8 mouse cellular contexts compared by ENCODE assay signal in the genomic region with DNA sequence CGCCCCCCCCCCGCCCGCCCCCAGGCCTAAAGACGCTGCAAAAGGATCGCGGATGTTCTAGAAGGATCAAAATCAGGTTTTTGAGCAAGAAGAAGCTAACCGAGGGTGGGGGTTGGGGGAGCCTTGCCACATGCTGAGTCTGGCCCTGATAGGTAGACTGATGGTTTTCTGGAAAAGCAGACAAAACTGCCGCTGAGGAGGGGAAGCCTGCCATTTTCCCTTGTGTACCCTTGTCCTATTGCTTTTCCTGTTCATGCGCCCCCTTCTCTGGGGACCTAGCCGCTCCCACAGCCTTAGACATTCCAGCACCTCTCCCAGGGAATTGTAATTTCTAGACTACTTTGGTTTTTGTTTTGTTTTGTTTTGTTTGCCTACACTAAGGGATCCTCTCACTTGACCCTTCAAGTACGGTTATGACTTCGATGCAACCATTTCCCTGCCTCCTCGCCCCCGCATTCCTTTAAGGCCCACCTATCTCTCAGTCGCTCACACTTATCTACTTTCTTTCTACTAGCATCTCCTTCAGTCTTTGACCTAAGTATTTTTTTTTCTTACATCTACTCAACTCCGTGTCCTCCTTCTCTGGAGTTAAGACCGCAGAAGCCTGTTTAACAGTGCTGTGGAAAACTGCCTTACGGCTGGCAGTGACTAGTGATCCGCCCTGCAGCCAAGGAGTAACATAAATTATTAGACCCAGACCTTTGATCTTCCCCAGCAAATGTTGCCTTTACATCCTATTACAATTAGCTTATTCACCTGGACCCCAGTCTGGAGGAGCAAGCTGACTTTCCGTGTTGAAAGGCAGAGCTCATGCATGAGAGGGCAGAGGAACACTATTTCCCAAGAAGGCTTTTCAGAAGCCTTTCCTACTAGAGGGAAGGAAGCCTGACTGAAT. TPM values are rescaled to one million over a fixed set of nuclear protein-coding genes. Genes with fewer than 3 reads are reported as not detected.
DNase-seq lines count a peak whose midpoint lies in the region; ATAC-seq and TF ChIP-seq lines count a peak whose summit lies in the region.

No protein-coding gene starts in this region.

- intact Hi-C loops in left cerebral cortex, adult 2 months (cut with DNase I): no loop called here
- intact Hi-C loops in left cerebral cortex, postnatal 10 days (cut with DNase I): no loop called here

- no peak for DNase-seq in left cerebral cortex, adult 2 months (ENCODE audit: extremely low spot score in 1 of 2, low spot score in 2 of 2)
- no peak for DNase-seq in left cerebral cortex, postnatal 10 days (ENCODE audit: extremely low spot score in 1 of 2, low spot score in 2 of 2)
- DNase-seq in kidney, postnatal 10 days: peak; percentile 41
- DNase-seq in neural tube, embryonic 10.5 days (ENCODE audit: extremely low spot score, low spot score): peak; percentile 29
- no peak for DNase-seq in left cerebral cortex, adult 9 months (ENCODE audit: low spot score in 2 of 2)
- DNase-seq in c-Kit-positive CD71-positive TER-119-positive erythroid progenitor cells, embryonic 14.5 days (ENCODE audit: low spot score): no peak

- H3K9me3 ChIP-seq in heart, embryonic 11.5 days (replicated peaks; ENCODE audit: control insufficient read depth, low read length): no peaks in the 10 kb centered on the region

- no peak for TF ChIP-seq CTCF in left cerebral cortex, adult 2 months (IDR thresholded peaks at IDR 0.05)

- peak overlapping the region; percentile 85 for H3K4me2 ChIP-seq in heart, embryonic 11.5 days

- peaks cover 17% of the 10 kb centered on the region for H3K4me1 ChIP-seq in brown adipose tissue, adult 24 weeks (ENCODE audit: control insufficient read depth, insufficient read depth, insufficient read length, low read length)
- H3K4me1 ChIP-seq in heart, embryonic 11.5 days (ENCODE audit: control insufficient read depth, insufficient read depth, low read length): peaks cover 17% of the 10 kb centered on the region

- no peaks in the 10 kb centered on the region for H3K27me3 ChIP-seq in heart, embryonic 11.5 days (ENCODE audit: control insufficient read depth, insufficient read depth, low read length)

- peak overlapping the region; percentile 96 for H3K27ac ChIP-seq in left cerebral cortex, adult 2 months
- H3K27ac ChIP-seq in brown adipose tissue, adult 24 weeks (replicated peaks; ENCODE audit: low read depth, low read length): peak overlapping the region; percentile 77
- H3K27ac ChIP-seq in heart, embryonic 11.5 days (ENCODE audit: low read depth, low read length): peak overlapping the region; percentile 84

- 21% methylated on average over 20 of the region's 20 CpGs for WGBS in heart, embryonic 11.5 days (ENCODE audit: insufficient replicate concordance)

- H3K4me3 ChIP-seq in left cerebral cortex, adult 2 months: peak overlapping the region; percentile 92
- H3K4me3 ChIP-seq in brown adipose tissue, adult 24 weeks (ENCODE audit: insufficient read depth, low read depth, low read length): peak overlapping the region; percentile 76
- H3K4me3 ChIP-seq in heart, embryonic 11.5 days (ENCODE audit: low read depth, low read length): peak overlapping the region; percentile 87

- no peak for ATAC-seq in heart, embryonic 11.5 days (replicated peaks; ENCODE audit: insufficient number of reproducible peaks, low FRiP score, low TSS enrichment)

- H3K36me3 ChIP-seq in heart, embryonic 11.5 days (ENCODE audit: control insufficient read depth, insufficient read depth, low read length): no peaks in the 10 kb centered on the region

- peak overlapping the region; percentile 82 for H3K9ac ChIP-seq in heart, embryonic 11.5 days (ENCODE audit: low read depth, low read length)

RNA-seq across cellular contexts. Expression of a gene that starts 0.8 kb away (rescaled TPM):
- total RNA-seq in left cerebral cortex, adult 2 months (2021): not detected
- under 1 TPM in 1 of 2 experiments, not detected in 1; 0.41 TPM for total RNA-seq in left cerebral cortex, postnatal 10 days (2021)
- polyA plus RNA-seq in brown adipose tissue, adult 24 weeks (2012; ENCODE audit: insufficient read depth, insufficient read length, missing spikeins): 2.1 and 3.8 TPM in 2 replicates
- polyA plus RNA-seq in heart, embryonic 11.5 days (2014; fragmentation: Nextera tagmentation; extraction: Ambion mirVana): 1.5 TPM in 2 replicates

RNA-seq across cellular contexts. Expression of a gene that starts 0.8 kb away (rescaled TPM):
- 10 to 100 TPM; 69.0 to 71.9 TPM for total RNA-seq in left cerebral cortex, adult 2 months (2021)
- 10 to 100 TPM; 32.6 to 35.1 TPM for total RNA-seq in left cerebral cortex, postnatal 10 days (2021)
- 448 and 597 TPM in 2 replicates for polyA plus RNA-seq in brown adipose tissue, adult 24 weeks (2012; ENCODE audit: insufficient read depth, insufficient read length, missing spikeins)
- polyA plus RNA-seq in heart, embryonic 11.5 days (2014; fragmentation: Nextera tagmentation; extraction: Ambion mirVana): 316 and 392 TPM in 2 replicates

RNA-seq across cellular contexts. Expression of a gene that starts 45.1 kb away (rescaled TPM):
- 10 to 100 TPM; 35.7 to 44.6 TPM for total RNA-seq in left cerebral cortex, adult 2 months (2021)
- total RNA-seq in left cerebral cortex, postnatal 10 days (2021): 10 to 100 TPM; 15.9 to 18.8 TPM
- not detected in 2 replicates for polyA plus RNA-seq in brown adipose tissue, adult 24 weeks (2012; ENCODE audit: insufficient read depth, insufficient read length, missing spikeins)
- 0.14 and 0.16 TPM in 2 replicates for polyA plus RNA-seq in heart, embryonic 11.5 days (2014; fragmentation: Nextera tagmentation; extraction: Ambion mirVana)

Comparison
In these comparisons a context has a peak if more than half of its experiments do, and no peak if none do; other contexts are left out.
1. DNase-seq: peak in kidney, postnatal 10 days (single experiment) and neural tube, embryonic 10.5 days (single experiment); none in left cerebral cortex, adult 2 months (0 of 2), left cerebral cortex, postnatal 10 days (0 of 2), left cerebral cortex, adult 9 months (0 of 2) and c-Kit-positive CD71-positive TER-119-positive erythroid progenitor cells, embryonic 14.5 days (single experiment).
2. Peak in every context shown above with its lines, with median percentiles within 50 percentile points of each other: H3K27ac ChIP-seq and H3K4me3 ChIP-seq.